Mouse (Mus musculus) cerebellum, adult 2 months (tissue): ENCODE measurements around the gene Lrrc75a. TPM values are rescaled to one million over a fixed set of nuclear protein-coding genes. Genes with fewer than 3 reads are reported as not detected.

Experiments used
- DNase-seq, 2 experiments: peaks; one replicate each; pipeline ENCODE4 v3.0.0; 2021
- H3K27ac ChIP-seq: fragments of 200-500 bp; 2 replicates; pipeline ENCODE4 v1.5.1; 2012; ENCODE audit warnings: low read length, control low read depth, inconsistent platforms; ENCODE audit not compliant: insufficient read depth
- H3K27me3 ChIP-seq: fragments of 200-500 bp; 2 replicates; pipeline ENCODE4 v1.6.1; 2012; ENCODE audit warnings: inconsistent platforms, mild to moderate bottlenecking, low read length, moderate library complexity; ENCODE audit not compliant: control insufficient read depth, insufficient read depth
- H3K4me1 ChIP-seq: fragments of 200-500 bp; 2 replicates; pipeline ENCODE4 v1.6.1; 2011; ENCODE audit warnings: low read length; ENCODE audit not compliant: control insufficient read depth, insufficient read depth
- H3K4me3 ChIP-seq: fragments of 200-500 bp; replicated peaks from 2 replicates; pipeline ENCODE3; 2011; ENCODE audit warnings: mild to moderate bottlenecking, low read depth, low read length, control low read depth; ENCODE audit not compliant: insufficient read depth
- CTCF ChIP-seq: fragments of 200-500 bp; IDR thresholded peaks from 2 replicates; pipeline ENCODE4 v1.5.1; 2011; ENCODE audit warnings: low read depth, mild to moderate bottlenecking, control low read depth, low read length, moderate library complexity, borderline replicate concordance; ENCODE audit not compliant: insufficient read depth
- POLR2A ChIP-seq: fragments of 200-500 bp; IDR thresholded peaks from 2 replicates; pipeline ENCODE4 v1.6.1; 2011; ENCODE audit warnings: low read length, control low read depth, borderline replicate concordance; ENCODE audit not compliant: insufficient read depth
- WGBS: fragments of 180-500 bp; shearing (Covaris S2); methylation state at CpG from one replicate; pipeline ENCODE4 v1.1.7; 2018; 5-methylcytosine and 5-hydroxymethylcytosine counted together
- polyA plus RNA-seq: library from polyadenylated mRNA; depleted of rRNA; stranded (reverse); fragments of >200 nt; gene quantifications from 2 replicates; pipeline ENCODE4 v1.2.3, GENCODE M21; 2012

The Lrrc75a gene
- polyA plus RNA-seq, 1 experiment = 6.5 TPM

DNA sequence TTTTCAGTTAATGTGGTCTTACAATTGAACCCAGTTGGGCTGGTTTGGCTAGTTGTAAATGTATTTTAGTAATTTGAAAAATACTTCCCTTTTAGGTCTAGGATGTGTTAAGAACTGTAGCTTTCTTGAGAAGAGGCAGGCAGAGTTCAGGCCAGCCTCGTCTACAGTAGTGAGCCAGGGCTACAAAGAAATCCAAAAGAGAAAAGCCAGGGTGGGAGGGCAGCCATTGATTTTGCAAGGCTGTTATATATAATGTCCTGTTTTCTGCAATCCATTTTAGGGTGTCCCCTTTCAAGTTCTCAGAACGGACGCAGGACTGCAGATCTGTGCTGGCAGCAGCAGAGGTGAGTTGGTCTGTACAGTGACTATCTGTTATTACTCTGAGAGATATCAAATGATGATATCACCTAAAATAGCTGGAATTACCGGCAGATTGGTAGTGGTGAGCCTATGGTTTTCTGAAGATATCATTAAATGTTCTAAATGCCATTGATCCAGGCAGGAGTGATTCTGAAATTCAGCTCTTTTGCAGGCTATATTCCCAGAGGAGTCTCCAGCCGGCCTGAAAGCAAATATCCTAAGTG lies 44.1 kb downstream of the Lrrc75a start:
- TF ChIP-seq POLR2A = no peak
- no peak for TF ChIP-seq CTCF
- Histone ChIP-seq H3K4me3 (peak overlapping the region; percentile 38), H3K27me3 (no peaks in the 10 kb centered on the region), H3K4me1 (peaks cover 14% of the 10 kb centered on the region), H3K27ac (no peak overlapping the region)
- WGBS = 23% methylated on average over 5 of the region's 5 CpGs
- no peak for DNase-seq

DNA sequence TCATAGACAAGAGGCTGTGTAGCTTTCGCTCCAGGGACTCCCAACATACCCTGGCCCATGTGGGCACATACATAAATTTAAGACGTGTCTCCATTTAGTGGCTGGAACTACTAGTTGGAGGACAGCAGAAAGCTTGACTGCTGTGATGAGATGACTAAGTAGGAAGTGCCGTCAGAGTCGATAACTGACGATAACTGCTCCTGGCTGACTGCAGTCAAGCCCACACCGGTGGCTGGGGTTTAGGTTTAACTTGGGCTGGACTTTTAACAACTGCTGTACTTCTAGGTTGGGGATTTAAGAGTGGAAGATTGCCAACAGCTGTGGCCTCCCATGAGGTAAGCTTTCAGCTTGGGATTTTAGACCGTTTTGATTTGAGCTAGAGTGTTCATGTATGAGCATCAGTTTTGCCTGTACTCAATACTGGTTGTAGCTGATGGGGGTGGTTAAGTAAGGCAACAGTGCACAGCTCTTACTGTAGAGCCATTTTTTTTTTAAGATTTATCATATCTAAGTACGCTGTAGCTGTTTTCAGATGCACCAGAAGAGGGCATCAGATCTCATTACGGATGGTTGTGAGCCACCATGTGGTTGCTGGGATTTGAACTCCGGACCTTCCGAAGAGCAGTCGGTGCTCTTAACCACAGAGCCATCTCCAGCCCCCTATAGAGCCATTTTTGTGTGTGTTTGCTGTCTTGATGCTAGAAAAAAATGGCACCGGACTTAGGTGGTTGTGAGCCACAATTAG lies 44.8 kb downstream of the Lrrc75a start:
- no peaks in the 10 kb centered on the region for H3K27me3 ChIP-seq
- H3K4me3 ChIP-seq = peak overlapping the region; percentile 84
- TF ChIP-seq POLR2A = no peak
- TF ChIP-seq CTCF = no peak
- peak overlapping the region; percentile 86 for H3K27ac ChIP-seq
- peaks cover 14% of the 10 kb centered on the region for H3K4me1 ChIP-seq
- peak in 1 of 2 experiments; percentile 44 for DNase-seq
- WGBS = 4% methylated on average over 13 of the region's 13 CpGs

DNA sequence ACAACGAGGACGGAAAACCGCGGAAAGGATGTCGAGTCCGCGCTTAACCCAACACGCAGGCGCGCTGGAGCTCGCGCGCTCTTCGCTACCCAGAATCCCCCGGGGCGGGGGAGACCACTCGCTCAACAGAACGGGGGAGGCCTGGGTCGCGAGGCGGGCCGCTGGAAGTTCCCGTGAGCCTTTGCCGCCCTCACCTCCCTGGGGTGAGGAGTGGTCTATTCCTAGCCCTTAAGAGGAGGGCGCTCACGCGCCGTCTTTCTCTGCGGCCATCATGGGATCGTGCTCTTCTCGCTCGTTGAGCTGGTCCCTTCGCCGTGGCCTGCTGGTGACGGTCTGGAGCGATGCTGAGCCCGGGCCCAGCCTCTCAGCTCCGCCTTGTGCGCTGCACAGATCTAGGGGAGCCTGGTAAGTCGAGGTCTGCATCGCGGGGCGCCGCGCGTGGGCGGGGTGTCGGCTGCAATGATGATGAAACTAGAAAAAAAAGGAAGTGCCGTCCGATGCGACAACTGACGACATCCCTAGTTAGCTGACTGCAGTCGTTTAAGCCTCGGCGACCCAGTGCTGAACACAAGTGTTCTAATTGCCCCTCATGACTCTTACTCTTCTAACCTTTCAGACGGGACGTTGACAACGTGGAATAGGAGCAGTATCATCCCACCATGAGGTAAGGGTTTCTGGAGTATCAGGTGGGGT lies 45.6 kb downstream of the Lrrc75a start:
- Histone ChIP-seq H3K4me3 (peak overlapping the region; percentile 84), H3K27me3 (no peaks in the 10 kb centered on the region), H3K27ac (peak overlapping the region; percentile 86), H3K4me1 (peaks cover 14% of the 10 kb centered on the region)
- peak; percentile 97 to 98 for DNase-seq
- WGBS = under 1% methylated on average over 58 of the region's 58 CpGs
- peak; percentile 100 for TF ChIP-seq POLR2A
- no peak for TF ChIP-seq CTCF

- 11% methylated on average over 17 of the region's 17 CpGs for WGBS
- TF ChIP-seq CTCF (no peak), POLR2A (no peak)
- no peak for DNase-seq
- no peaks in the 10 kb centered on the region for H3K27me3 ChIP-seq
- H3K27ac ChIP-seq = peak overlapping the region; percentile 48; the same call in 1 of the 2 replicates
- H3K4me1 ChIP-seq = peaks cover 14% of the 10 kb centered on the region
- H3K4me3 ChIP-seq = peak overlapping the region; percentile 84
These were observed 46.3 kb downstream of the Lrrc75a start for GRCm38 (mm10) chr11:62601732-62602618.

DNA sequence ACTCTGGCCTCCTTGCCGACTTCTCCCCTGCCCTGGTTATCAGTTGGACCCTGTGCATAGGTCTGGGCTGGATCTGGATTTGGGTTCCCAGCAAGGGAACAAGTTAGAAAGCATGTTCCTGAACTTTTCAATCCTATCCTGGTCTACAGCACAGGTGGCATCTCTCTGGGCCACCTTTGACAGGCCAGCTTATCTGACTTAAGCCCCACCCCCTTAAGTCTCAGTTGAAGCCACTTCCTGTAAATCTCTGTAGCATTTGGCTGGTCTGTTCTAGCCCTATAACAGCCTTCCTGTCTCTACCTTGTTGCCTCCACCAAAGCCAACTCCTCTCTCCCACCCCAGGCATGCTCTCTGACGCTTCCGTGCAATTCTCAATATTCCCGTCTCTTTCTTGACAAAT lies 49.8 kb downstream of the Lrrc75a start:
- no peak for DNase-seq
- TF ChIP-seq POLR2A (no peak), CTCF (no peak)
- no peak overlapping the region for H3K27ac ChIP-seq
- H3K4me1 ChIP-seq = no peaks in the 10 kb centered on the region; the same call in 1 of the 2 replicates
- WGBS = 80% methylated on average over 4 of the region's 4 CpGs
- no peak overlapping the region for H3K4me3 ChIP-seq
- H3K27me3 ChIP-seq = no peaks in the 10 kb centered on the region

- WGBS = 76% methylated on average over 8 of the region's 8 CpGs
- H3K27ac ChIP-seq = peak overlapping the region; percentile 57; the same call in 1 of the 2 replicates
- H3K4me3 ChIP-seq = no peak overlapping the region
- H3K27me3 ChIP-seq = no peaks in the 10 kb centered on the region
- peaks cover 20% of the 10 kb centered on the region for H3K4me1 ChIP-seq
- no peak for DNase-seq
- TF ChIP-seq CTCF = no peak
- no peak for TF ChIP-seq POLR2A
These were observed 56.3 kb downstream of the Lrrc75a start for GRCm38 (mm10) chr11:62591904-62592575.
